Mouse (Mus musculus): ENCODE data around the gene Samd14. TPM values are rescaled to one million over a fixed set of nuclear protein-coding genes. Genes with fewer than 3 reads are reported as not detected.

Gene Samd14
- polyA plus RNA-seq, 1 experiment from 2014 or later = 6.9 TPM

DNA sequence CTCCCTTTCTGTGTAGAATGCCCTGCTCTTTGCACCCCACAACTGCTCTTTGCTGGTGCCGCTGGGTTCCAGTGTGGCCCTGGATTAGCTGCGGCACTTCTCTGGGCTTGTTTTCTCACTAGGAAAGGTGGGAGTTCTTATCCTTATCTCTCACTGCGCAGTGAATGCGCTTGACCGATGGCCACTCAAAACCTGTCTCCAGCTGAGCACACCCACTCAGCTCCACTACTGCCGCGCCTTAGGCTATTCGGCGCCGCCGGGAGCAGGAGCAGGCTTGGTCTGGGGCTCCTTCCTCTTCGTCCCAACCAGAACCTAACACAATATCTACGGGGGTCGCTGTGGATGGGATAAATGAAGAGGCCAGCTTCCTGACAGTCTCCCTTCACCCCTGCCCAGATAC, 23.9 kb downstream of the Samd14 start:
- ATAC-seq = no peak
- Histone ChIP-seq H3K9ac (ENCODE audit: low read depth, low read length) (no peak overlapping the region), H3K27me3 (replicated peaks; ENCODE audit: control insufficient read depth, insufficient read depth, low read length) (no peaks in the 10 kb centered on the region), H3K9me3 (ENCODE audit: control insufficient read depth) (no peaks in the 10 kb centered on the region), H3K4me3 (ENCODE audit: low read depth, low read length) (no peak overlapping the region), H3K36me3 (ENCODE audit: control insufficient read depth, insufficient read depth) (peaks cover 53% of the 10 kb centered on the region), H3K27ac (ENCODE audit: low read depth, low read length) (no peak overlapping the region), H3K4me2 (replicated peaks; ENCODE audit: low read depth) (0 out of 2 replicates have a peak overlapping the region, but pooled peaks have one; percentile 1), H3K4me1 (replicated peaks; ENCODE audit: control insufficient read depth, insufficient read depth, low read length) (no peaks in the 10 kb centered on the region)
- WGBS = 37% methylated on average over 14 of the region's 14 CpGs
- TF ChIP-seq CTCF (IDR thresholded peaks at IDR 0.05; ENCODE audit: low read depth) = no peak

DNA sequence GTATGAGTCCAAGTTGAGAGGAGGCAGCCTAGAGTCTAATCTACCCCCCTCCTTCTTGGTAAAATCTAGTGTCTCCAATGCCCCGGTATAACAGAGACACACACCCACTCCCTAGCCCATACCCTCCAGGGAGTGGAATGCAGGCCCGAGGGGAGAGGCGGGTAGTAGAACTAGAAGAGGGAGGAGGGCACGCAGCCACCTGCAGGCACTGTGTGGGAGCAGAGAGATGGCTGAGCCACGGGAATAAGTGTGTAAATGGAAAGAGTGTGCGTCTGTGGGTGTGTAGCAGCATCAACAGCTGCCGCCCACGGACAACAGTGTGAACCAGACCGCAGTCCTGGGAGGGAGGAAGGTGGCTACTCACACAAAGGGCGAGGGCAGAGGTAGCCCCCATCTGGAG, 25.2 kb downstream of the Samd14 start:
- ATAC-seq = no peak
- no peak overlapping the region for H3K27ac ChIP-seq (ENCODE audit: low read depth, low read length)
- no peak overlapping the region for H3K4me2 ChIP-seq (replicated peaks; ENCODE audit: low read depth)
- H3K9ac ChIP-seq (ENCODE audit: low read depth, low read length) = no peak overlapping the region
- H3K27me3 ChIP-seq (replicated peaks; ENCODE audit: control insufficient read depth, insufficient read depth, low read length) = no peaks in the 10 kb centered on the region
- TF ChIP-seq CTCF (IDR thresholded peaks at IDR 0.05; ENCODE audit: low read depth) = no peak
- H3K36me3 ChIP-seq (ENCODE audit: control insufficient read depth, insufficient read depth) = peaks cover 40% of the 10 kb centered on the region
- no peaks in the 10 kb centered on the region for H3K9me3 ChIP-seq (ENCODE audit: control insufficient read depth)
- no peak overlapping the region for H3K4me3 ChIP-seq (ENCODE audit: low read depth, low read length)
- WGBS = 81% methylated on average over 10 of the region's 10 CpGs
- no peaks in the 10 kb centered on the region; the same call in 1 of the 2 replicates for H3K4me1 ChIP-seq (replicated peaks; ENCODE audit: control insufficient read depth, insufficient read depth, low read length)

DNA sequence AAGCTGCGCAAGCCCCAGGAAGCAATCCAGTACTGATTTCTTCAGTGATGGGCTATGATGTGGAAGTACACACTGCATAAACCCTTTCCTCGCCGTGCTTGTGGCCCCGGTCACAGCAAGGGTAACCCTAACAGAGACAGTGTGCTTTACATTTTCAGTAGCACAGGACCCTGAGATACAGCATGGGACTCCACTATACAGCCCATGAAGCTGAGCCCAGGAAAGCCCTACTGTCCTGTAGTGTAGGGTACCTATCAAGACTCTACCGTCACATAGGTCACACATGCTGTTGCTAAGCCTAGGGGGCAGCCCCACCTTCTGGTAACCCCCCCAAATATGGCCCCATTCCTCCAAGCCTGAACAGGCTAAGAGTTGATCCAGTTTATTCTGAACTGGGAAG, 26.8 kb downstream of the Samd14 start:
- 96% methylated on average over 5 of the region's 5 CpGs for WGBS
- H3K36me3 ChIP-seq (ENCODE audit: control insufficient read depth, insufficient read depth) = peaks cover 33% of the 10 kb centered on the region
- peaks cover 6% of the 10 kb centered on the region for H3K4me1 ChIP-seq (replicated peaks; ENCODE audit: control insufficient read depth, insufficient read depth, low read length)
- no peak for TF ChIP-seq CTCF (IDR thresholded peaks at IDR 0.05; ENCODE audit: low read depth)
- H3K4me2 ChIP-seq (replicated peaks; ENCODE audit: low read depth) = no peak overlapping the region
- H3K4me3 ChIP-seq (ENCODE audit: low read depth, low read length) = no peak overlapping the region
- no peak for ATAC-seq
- H3K27me3 ChIP-seq (replicated peaks; ENCODE audit: control insufficient read depth, insufficient read depth, low read length) = no peaks in the 10 kb centered on the region
- no peaks in the 10 kb centered on the region for H3K9me3 ChIP-seq (ENCODE audit: control insufficient read depth)
- H3K27ac ChIP-seq (ENCODE audit: low read depth, low read length) = no peak overlapping the region
- H3K9ac ChIP-seq (ENCODE audit: low read depth, low read length) = no peak overlapping the region

DNA sequence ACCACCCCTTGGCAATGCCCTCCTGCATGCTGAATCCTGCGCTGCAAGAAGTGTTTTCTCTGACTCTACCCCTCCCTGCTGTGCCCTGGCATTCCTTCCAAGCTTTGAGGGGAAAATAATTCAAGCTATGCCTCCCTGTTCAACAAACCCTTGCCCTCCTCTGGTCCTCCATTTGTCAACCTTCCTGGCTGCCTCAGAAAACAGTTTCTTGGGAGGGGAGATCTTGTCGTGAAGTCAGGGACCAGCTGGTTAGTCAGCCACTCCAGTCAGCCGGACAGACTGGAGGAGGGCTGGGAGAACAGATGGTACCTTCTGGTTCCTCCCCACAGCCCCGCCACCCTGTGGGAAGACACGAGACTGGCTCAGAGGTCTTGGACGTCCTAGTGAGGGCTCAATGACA, 27.6 kb downstream of the Samd14 start:
- peaks cover 6% of the 10 kb centered on the region for H3K4me1 ChIP-seq (replicated peaks; ENCODE audit: control insufficient read depth, insufficient read depth, low read length)
- WGBS = 64% methylated on average over 6 of the region's 6 CpGs
- H3K9me3 ChIP-seq (ENCODE audit: control insufficient read depth) = no peaks in the 10 kb centered on the region
- no peak for ATAC-seq
- peaks cover 28% of the 10 kb centered on the region for H3K36me3 ChIP-seq (ENCODE audit: control insufficient read depth, insufficient read depth)
- TF ChIP-seq CTCF (IDR thresholded peaks at IDR 0.05; ENCODE audit: low read depth) = no peak
- no peak overlapping the region for H3K4me2 ChIP-seq (replicated peaks; ENCODE audit: low read depth)
- no peak overlapping the region for H3K4me3 ChIP-seq (ENCODE audit: low read depth, low read length)
- H3K9ac ChIP-seq (ENCODE audit: low read depth, low read length) = no peak overlapping the region
- H3K27me3 ChIP-seq (replicated peaks; ENCODE audit: control insufficient read depth, insufficient read depth, low read length) = no peaks in the 10 kb centered on the region
- H3K27ac ChIP-seq (ENCODE audit: low read depth, low read length) = no peak overlapping the region; the same call in 1 of the 2 replicates

DNA sequence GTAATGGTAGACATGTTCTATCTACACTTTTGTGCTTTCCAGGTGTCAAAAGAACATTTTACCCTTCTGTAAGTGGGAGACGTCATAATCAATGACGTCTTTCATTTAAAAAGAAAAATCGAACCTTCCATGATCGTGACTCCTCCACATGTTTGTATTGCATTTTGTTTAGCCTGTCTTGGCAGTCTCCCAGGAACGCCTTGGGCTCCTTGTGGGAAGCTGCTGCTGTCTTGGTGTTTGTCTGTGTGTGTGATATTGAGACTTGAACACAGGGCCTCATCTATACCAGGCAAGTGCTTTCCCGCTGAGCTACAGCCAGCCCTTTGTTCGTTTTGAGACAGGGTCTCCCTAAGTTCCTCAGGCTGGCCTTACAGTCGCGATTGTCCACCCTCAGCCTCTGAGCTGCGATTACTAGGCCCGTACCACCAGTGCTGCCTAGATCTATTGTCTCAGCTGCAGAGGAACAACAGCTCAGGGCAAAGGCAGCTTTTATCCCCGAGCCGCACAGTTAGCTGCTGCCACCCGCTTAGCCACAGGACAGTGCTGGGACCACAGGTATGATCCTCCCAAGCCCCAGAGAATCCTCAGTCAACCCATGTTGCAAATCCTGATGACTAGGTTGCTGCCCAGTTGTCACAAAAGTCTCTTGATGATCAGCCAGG, 28.6 kb downstream of the Samd14 start:
- WGBS = 60% methylated on average over 14 of the region's 14 CpGs
- 0 out of 2 replicates have a peak overlapping the region, but pooled peaks have one; percentile 35 for H3K4me2 ChIP-seq (replicated peaks; ENCODE audit: low read depth)
- H3K4me3 ChIP-seq (ENCODE audit: low read depth, low read length) = no peak overlapping the region
- no peaks in the 10 kb centered on the region for H3K27me3 ChIP-seq (replicated peaks; ENCODE audit: control insufficient read depth, insufficient read depth, low read length)
- H3K36me3 ChIP-seq (ENCODE audit: control insufficient read depth, insufficient read depth) = peaks cover 28% of the 10 kb centered on the region
- H3K9ac ChIP-seq (ENCODE audit: low read depth, low read length) = no peak overlapping the region
- no peaks in the 10 kb centered on the region for H3K9me3 ChIP-seq (ENCODE audit: control insufficient read depth)
- peaks cover 6% of the 10 kb centered on the region for H3K4me1 ChIP-seq (replicated peaks; ENCODE audit: control insufficient read depth, insufficient read depth, low read length)
- no peak for ATAC-seq
- H3K27ac ChIP-seq (ENCODE audit: low read depth, low read length) = peak overlapping the region; percentile 94
- TF ChIP-seq CTCF (IDR thresholded peaks at IDR 0.05; ENCODE audit: low read depth) = no peak

DNA sequence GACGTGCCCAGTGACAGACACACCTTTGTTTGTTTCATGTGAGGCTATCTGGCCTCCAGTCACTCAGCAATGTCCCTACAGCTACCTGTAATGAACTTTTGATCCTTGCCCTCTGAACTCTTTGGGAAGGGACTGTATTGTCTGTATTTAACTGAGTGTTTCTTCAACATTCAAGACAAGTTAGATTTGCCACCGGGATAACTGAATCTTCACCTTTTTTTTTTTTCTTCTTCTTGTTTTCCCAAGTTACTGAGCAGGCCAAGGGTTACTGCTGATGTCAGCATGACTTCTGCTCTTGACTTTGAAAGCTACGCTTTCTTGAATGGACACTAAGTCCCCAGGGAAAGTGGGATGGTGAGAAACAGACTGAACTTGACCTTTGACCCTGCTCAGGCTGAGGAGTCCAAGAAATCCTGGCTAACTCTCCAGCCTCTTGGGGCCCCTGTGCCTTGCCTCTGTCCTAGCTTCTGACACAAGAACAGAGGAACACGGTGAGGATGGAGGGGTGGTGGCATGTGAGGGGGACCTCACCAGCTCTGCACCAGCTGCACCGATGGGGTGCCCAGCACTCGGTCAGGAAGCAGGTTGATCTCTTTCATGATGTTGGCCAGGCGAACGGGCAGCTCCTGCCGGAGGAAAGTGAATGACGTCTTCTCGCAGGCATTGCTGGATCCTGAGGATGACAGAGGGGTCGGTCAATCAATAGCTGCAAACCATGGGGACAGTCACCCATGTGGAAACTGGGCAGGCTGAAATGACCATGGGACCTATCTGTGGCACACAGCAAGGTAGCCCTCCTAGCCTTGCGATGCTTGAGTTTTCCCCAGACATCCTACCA, 29.4 kb downstream of the Samd14 start:
- H3K9me3 ChIP-seq (ENCODE audit: control insufficient read depth) = no peaks in the 10 kb centered on the region
- no peak for TF ChIP-seq CTCF (IDR thresholded peaks at IDR 0.05; ENCODE audit: low read depth)
- WGBS = 61% methylated on average over 13 of the region's 13 CpGs

More for the DNA sequence above, 29.4 kb downstream of the Samd14 start:
- Histone ChIP-seq H3K4me1 (replicated peaks; ENCODE audit: control insufficient read depth, insufficient read depth, low read length) (peaks cover 6% of the 10 kb centered on the region), H3K27ac (ENCODE audit: low read depth, low read length) (peak overlapping the region; percentile 94), H3K9ac (ENCODE audit: low read depth, low read length) (no peak overlapping the region), H3K4me2 (replicated peaks; ENCODE audit: low read depth) (peak overlapping the region; percentile 35), H3K36me3 (ENCODE audit: control insufficient read depth, insufficient read depth) (peaks cover 28% of the 10 kb centered on the region), H3K27me3 (replicated peaks; ENCODE audit: control insufficient read depth, insufficient read depth, low read length) (no peaks in the 10 kb centered on the region), H3K4me3 (ENCODE audit: low read depth, low read length) (no peak overlapping the region)
- 0 out of 2 replicates have a peak, but pooled peaks have one; percentile 9 for ATAC-seq

Data from intestine, postnatal 0 days (tissue).